Mouse (Mus musculus) right cerebral cortex, postnatal 14 days (tissue): ENCODE measurements around the gene Prkar1a.

Experiments
- DNase-seq: peaks from one replicate; pipeline ENCODE4 v3.0.0; 2022

The Prkar1a gene

DNA sequence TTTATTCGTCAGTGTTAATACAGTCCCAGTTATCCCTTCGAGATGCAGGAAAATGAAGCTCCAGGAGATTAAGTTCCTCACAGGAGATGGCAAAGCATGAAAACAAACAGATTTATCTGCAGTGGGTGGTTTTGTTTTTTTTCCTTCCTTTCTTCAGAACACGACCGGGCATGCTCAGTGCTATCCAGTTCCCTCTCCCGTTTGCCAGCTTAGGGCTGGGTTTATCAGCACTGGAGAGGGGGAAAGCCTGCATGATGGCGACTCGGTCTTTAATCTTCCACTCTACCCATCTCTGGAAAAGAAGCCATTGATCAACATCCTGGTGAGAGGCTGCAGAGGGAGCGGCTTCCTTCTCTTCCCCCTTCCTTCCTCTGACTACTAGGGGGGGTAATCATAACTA is at the start of gene Prkar1a:
Prkar1a (plus strand) TSS at position 200 of the 400 bp plus-strand sequence.
- no peak for DNase-seq

DNA sequence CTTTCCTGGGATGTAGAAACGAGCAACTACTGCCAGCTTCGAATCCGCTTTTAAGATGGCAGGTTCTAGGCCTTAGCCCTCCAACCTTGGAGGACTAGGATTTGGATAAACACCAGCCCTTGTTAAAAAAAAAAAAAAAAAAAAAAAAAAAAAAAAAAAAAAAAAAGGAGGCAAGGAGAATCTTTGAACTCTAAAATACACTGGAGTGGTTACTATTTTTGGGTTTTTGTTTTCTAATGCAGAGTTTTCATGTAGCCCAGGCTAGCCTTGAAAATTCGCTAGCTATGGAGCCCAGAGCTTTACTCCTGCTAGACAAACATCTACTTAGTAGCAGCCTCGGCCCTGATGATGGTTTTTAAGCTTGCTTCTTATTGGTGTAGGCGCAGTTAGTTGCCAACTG is 41.6 kb upstream of the Prkar1a start:
- DNase-seq = no peak

GRCm38 (mm10) chr11:109608976-109609625 is 40.1 kb upstream of the Prkar1a start:
- DNase-seq = no peak

DNA sequence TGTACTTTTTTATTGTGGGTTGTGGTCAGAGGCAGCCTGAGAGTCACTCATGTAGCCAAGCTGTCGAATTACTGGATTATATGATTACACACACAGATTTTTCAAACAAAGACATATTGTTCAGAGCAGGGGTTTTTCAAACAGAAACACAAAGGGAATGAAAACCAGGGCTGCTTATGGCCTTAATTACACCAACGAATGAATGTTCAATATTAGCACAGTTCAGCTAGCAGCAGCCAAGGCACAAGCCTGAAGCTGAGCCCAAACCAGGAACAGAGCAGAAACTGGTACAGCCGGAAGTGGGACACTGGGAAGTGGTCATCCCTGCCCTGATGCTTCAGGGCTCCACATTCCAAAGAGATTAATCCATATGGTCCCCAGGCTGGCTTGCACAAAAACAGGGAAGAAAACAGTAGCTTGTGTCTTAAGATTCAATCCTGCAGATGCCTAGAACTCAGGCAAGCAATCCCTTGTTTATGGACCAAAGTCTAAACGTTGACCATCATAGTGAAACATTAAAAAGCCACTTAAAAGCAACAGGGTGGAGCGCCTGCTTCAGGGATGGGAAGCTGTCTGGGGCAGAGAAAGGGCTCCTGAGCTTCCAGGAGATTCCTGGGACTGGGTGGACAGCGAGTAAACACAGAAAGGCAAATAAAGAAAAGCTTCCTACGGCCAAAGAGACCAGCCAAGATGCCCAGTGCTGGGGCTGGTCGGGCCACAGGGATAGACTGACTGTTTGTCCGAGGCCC is 39.0 kb upstream of the Prkar1a start:
- DNase-seq = no peak

GRCm38 (mm10) chr11:109610795-109611302 is 38.4 kb upstream of the Prkar1a start:
- no peak for DNase-seq

GRCm38 (mm10) chr11:109611303-109612149 is 37.7 kb upstream of the Prkar1a start, which contains the start of gene Wipi1:
Wipi1 (minus strand) TSS chr11:109611967.
- peak; percentile 99 for DNase-seq

DNA sequence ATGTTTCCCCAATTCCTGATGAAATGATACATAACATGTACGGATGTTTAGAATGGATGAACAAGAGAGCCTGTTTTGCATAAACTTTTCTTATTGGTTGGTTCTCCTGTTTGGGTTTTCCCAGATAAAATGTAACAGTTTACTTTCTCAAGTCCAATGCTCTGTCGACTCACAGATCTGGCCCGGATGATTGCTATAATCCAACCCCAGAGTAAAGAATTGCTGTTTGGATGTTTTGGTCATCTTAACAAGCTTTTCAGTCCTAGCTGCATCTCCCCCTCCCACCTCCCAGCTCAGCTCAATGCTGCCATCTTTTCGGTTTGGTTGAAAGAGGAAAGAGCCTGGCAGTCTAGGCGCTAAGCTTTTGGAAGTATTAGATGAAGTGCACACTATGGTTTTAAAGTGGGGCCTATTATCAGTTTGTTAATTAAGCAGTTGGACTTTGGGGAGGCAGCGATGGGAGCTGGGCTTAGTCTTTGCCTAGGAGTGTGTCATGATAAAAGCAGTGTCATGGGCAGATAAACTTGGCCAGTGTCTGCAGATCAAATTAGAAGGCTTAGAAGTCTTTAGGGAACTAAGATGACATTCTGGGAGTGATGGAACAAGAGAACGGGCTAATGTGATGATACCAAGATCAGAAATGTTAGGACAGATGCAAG is 36.2 kb upstream of the Prkar1a start:
- no peak for DNase-seq

GRCm38 (mm10) chr11:109615286-109615685 is 33.9 kb upstream of the Prkar1a start:
- DNase-seq = no peak

- DNase-seq = no peak
Observed at GRCm38 (mm10) chr11:109616352-109616751, 32.9 kb upstream of the Prkar1a start.

GRCm38 (mm10) chr11:109616766-109617165 is 32.4 kb upstream of the Prkar1a start:
- no peak for DNase-seq

- peak; percentile 68 for DNase-seq
Observed at GRCm38 (mm10) chr11:109619055-109619454, 30.1 kb upstream of the Prkar1a start.

GRCm38 (mm10) chr11:109620356-109620755 is 28.8 kb upstream of the Prkar1a start:
- DNase-seq = no peak

GRCm38 (mm10) chr11:109621183-109621582 is 28.0 kb upstream of the Prkar1a start:
- peak; percentile 69 for DNase-seq

DNA sequence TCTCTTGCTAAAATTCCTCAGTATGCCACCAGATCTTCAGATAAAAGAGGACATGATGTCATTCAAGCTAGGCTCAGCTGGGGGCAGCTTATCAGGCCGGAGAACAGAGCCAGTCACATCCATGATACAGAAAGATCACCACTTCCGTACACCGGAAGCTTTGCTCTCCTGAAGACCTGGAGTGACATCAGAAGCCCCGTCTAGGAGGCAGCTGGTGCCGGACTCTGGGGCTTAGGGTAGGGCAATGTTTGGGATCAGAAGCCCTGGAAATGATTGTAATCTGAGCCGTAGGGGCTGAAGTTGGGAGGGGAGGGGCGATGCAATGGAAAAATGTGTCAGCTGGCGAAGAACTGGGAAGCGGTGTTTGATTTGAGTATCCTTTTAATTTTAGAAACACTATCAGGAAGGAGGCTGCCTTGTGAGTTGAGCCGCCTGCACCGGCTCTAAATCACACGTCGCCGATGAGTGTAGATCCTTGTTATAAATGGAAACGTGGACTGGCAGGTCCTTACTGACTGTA is 26.6 kb upstream of the Prkar1a start:
- no peak for DNase-seq

DNA sequence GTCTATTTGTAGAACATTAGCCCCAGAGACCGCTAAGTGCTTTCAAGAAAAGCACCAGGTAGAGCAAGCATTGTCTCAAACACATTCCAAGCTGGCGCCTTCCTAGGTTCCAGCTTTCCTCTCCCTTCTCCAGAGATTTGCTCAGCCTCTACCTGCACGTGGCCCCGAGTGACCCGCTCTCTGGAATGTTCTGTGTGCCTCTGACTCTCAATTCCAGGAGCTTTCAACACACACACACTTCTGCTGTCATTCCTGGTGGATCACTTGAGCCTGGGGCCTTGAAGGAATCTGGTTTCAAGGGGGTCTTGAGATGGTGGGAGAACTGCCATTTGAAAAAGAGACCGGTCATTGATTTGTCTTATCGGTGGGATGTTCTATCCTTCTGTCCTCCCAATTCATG is 26.0 kb upstream of the Prkar1a start:
- DNase-seq = no peak

DNA sequence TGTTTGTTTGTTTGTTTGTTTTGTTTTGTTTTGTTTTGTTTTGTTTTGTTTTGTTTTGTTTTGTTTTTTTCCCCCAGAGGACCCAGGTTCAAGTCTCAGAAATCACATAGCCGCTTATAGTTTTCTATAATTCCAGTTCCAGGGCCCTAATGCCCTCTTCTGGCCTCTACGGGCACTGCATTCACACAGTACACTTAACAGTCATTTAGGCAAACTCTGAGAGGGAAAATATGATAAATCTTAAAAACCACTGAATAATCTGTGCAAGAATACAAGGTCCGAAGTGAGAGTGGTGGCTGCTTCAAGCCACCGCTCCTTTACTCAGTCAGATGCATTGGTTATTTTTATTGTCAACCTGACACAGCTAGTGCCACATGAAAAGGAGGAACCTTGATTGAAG is 21.6 kb upstream of the Prkar1a start:
- DNase-seq = no peak

- DNase-seq = no peak
Observed at GRCm38 (mm10) chr11:109628099-109628498, 21.1 kb upstream of the Prkar1a start.

DNA sequence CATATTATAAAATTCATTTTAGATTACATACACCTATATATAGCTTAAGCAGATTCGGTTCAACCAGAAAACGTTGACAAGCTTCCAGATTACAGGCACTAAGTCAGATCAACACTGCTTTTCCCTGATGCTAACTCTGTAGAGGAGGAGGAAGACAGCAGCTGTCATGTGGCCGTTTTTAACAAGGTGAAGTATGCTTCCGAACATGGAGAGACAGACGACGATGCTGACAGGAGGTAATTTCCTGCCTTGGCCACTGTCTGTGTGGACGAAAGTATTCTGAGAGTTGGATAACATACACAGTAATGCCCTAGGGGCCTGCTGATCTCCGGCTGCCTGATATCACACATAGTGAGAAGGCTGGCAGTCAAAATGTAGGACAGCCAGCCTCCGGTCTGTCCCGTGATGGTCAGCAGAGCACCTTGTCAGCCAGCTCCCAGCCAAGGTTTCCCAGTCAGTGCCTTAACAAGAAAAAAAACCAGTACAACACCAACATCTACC is 20.1 kb upstream of the Prkar1a start:
- no peak for DNase-seq

DNA sequence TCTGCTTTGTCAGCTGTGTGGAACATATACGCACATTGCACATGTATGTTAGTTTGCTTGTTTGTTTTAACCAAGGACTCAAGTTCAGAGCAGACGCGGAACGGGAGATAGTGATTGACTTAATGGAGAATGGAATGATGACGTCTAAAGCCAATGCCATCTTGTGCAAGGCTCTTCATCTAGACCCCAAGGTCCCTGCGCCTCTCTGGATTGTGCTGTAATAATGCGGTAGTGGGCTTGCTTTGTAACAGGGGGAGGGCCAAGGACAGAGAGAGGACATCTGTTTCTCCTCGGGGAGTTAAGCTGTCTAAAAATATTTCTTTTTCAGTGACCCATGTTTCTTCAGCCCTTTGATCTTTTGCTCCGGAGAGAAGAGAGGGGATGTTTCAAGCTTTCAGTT is 14.3 kb upstream of the Prkar1a start:
- DNase-seq = no peak

DNA sequence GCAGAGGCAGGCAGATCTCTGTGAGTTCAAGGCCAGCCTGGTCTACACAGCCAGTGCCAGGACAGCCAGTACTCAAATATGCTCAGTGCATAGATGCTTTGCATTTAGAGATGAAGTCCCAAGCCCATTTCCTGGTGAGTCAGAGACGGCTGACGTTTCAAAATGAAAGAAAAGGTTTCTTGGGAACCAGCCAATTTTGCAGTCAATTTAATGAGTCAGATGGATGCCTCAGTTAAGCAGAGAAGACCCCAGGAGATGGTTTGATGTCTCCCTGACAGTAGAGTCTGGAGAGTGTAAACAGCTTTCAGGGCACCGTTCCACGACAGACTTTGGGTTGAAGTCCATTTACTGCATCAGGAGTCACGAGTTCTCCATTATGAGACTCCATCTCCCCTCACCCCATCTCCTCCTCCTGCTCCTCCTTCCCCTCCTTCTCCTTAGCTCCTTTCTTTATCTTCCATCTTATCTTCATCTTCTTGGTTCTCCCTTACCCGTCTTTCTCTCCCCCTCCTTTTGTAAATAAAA is 13.3 kb upstream of the Prkar1a start:
- no peak for DNase-seq

- DNase-seq = no peak
Observed at GRCm38 (mm10) chr11:109641498-109642222, 7.5 kb upstream of the Prkar1a start.
